Mouse (Mus musculus) thymus, adult 2 months (tissue): Measurements from ENCODE around the gene Ccni. TPM values are rescaled to one million over a fixed set of nuclear protein-coding genes. Genes with fewer than 3 reads are reported as not detected.

Experiments
- DNase-seq: peaks from one replicate; pipeline ENCODE4 v3.0.0; 2021
- H3K27ac ChIP-seq: fragments of 200-500 bp; 2 replicates; pipeline ENCODE4 v1.5.1; 2012; ENCODE audit warnings: low read length, control low read depth; ENCODE audit not compliant: control insufficient read depth, insufficient read depth
- H3K27me3 ChIP-seq: fragments of 200-500 bp; 2 replicates; pipeline ENCODE4 v1.6.1; 2012; ENCODE audit warnings: mild to moderate bottlenecking, low read length, moderate library complexity, mixed read lengths; ENCODE audit not compliant: control insufficient read depth, insufficient read depth
- H3K36me3 ChIP-seq: fragments of 200-500 bp; 2 replicates; pipeline ENCODE4 v1.6.1; 2012; ENCODE audit warnings: mild to moderate bottlenecking, low read length, moderate library complexity; ENCODE audit not compliant: control insufficient read depth, insufficient read depth
- H3K4me1 ChIP-seq: fragments of 200-500 bp; replicated peaks from 2 replicates; pipeline ENCODE4 v1.6.1; 2012; ENCODE audit warnings: low read length; ENCODE audit not compliant: control insufficient read depth, insufficient read depth
- H3K4me3 ChIP-seq: fragments of 200-500 bp; 2 replicates; pipeline ENCODE4 v1.5.1; 2012; ENCODE audit warnings: mild to moderate bottlenecking, low read length, control low read depth, moderate library complexity; ENCODE audit not compliant: control insufficient read depth, insufficient read depth
- CTCF ChIP-seq: fragments of 200-500 bp; IDR thresholded peaks from 2 replicates; pipeline ENCODE4 v1.5.1; 2012; ENCODE audit warnings: mild to moderate bottlenecking, control low read depth, low read length, moderate library complexity, borderline replicate concordance; ENCODE audit not compliant: control insufficient read depth, poor library complexity, insufficient read depth; ENCODE audit errors: extremely low read depth
- POLR2A ChIP-seq: fragments of 200-500 bp; IDR thresholded peaks from 2 replicates; pipeline ENCODE4 v1.6.1; 2012; ENCODE audit warnings: mild to moderate bottlenecking, low read length, control low read depth, moderate library complexity; ENCODE audit not compliant: control insufficient read depth, poor library complexity, insufficient read depth; ENCODE audit errors: extremely low read depth
- WGBS: fragments of 180-500 bp; shearing (Covaris S2); methylation state at CpG from one replicate; pipeline ENCODE4 v1.1.7; 2018; 5-methylcytosine and 5-hydroxymethylcytosine counted together
- polyA plus RNA-seq: library from polyadenylated mRNA; depleted of rRNA; stranded (reverse); fragments of >200 nt; gene quantifications from 2 replicates; pipeline ENCODE4 v1.2.3, GENCODE M21; 2012

The Ccni gene
- polyA plus RNA-seq, 1 experiment = 121 TPM

GRCm38 (mm10) chr5:93143360-93144091 is 62.8 kb downstream of the Ccni start:
- Histone ChIP-seq H3K27me3 (no peaks in the 10 kb centered on the region), H3K27ac (no peak overlapping the region), H3K36me3 (0 out of 2 replicates have a peak, but pooled peaks cover 5% of the 10 kb centered on the region), H3K4me1 (no peaks in the 10 kb centered on the region), H3K4me3 (no peak overlapping the region)
- 87% methylated on average over 12 of the region's 12 CpGs for WGBS
- no peak for TF ChIP-seq POLR2A
- no peak for TF ChIP-seq CTCF
- no peak for DNase-seq

GRCm38 (mm10) chr5:93140747-93141146 is 65.5 kb downstream of the Ccni start:
- TF ChIP-seq CTCF (no peak), POLR2A (no peak)
- DNase-seq = no peak
- Histone ChIP-seq H3K36me3 (0 out of 2 replicates have a peak, but pooled peaks cover 5% of the 10 kb centered on the region), H3K4me1 (peaks cover 11% of the 10 kb centered on the region), H3K27me3 (no peaks in the 10 kb centered on the region), H3K4me3 (no peak overlapping the region), H3K27ac (no peak overlapping the region)
- WGBS = 94% methylated on average over 5 of the region's 5 CpGs

DNA sequence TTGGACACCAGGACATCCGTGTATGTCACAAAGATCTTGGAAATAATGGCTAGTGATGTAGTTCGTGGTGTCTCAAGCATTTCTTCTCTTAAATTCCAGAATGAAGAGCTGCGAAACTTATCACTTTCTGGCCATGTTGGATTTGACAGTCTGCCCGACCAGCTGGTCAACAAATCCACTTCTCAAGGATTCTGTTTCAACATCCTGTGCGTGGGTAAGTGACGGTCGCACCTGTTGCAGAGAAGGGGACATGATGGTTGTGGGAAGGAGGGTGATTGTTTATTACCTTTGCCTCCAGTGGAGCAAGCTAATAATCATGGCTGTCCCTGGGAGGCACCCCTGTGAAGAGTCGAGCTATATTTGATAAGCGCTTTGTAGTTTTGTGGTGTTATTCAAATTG is 66.9 kb downstream of the Ccni start:
- no peak overlapping the region for H3K4me3 ChIP-seq
- 0 out of 2 replicates have a peak, but pooled peaks cover 5% of the 10 kb centered on the region for H3K36me3 ChIP-seq
- DNase-seq = no peak
- peaks cover 15% of the 10 kb centered on the region for H3K4me1 ChIP-seq
- no peak overlapping the region for H3K27ac ChIP-seq
- TF ChIP-seq POLR2A (no peak), CTCF (no peak)
- 95% methylated on average over 9 of the region's 9 CpGs for WGBS
- no peaks in the 10 kb centered on the region for H3K27me3 ChIP-seq

DNA sequence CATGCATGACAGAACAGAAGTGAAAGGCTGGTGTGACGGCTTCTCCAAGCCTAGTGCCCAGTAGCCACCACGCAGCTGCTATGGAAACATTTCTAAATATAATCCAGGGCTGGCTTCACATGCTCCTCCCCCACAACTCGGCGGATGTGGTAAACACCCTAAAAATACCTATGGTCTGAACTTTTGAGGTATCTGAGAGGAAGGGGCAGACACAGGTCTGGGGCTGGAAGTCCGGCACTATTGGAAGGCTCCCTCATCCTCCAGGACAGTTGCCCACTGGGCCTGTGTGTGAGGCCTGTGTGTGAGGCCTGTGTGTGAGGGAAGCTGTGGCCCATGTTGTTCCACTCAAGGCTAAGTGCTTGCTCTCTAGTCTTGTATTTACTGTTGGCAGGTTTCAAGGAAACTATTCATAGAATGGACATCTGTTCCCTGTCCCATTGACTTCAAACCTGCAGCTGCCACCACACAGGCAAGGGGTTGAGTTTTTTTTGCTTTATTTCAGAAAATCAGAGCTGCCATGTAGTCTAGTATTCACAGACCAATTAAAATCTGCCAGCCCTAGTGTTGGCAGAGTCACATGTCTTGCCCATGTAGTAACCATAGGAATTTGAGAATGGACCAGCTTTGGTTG is 69.2 kb downstream of the Ccni start:
- H3K27me3 ChIP-seq = no peaks in the 10 kb centered on the region
- H3K27ac ChIP-seq = peak overlapping the region; percentile 71
- H3K4me3 ChIP-seq = no peak overlapping the region
- peaks cover 21% of the 10 kb centered on the region for H3K4me1 ChIP-seq
- TF ChIP-seq POLR2A = no peak
- no peak for TF ChIP-seq CTCF
- DNase-seq = peak; percentile 54
- 6% methylated on average over 5 of the region's 5 CpGs for WGBS
- 0 out of 2 replicates have a peak, but pooled peaks cover 5% of the 10 kb centered on the region for H3K36me3 ChIP-seq

GRCm38 (mm10) chr5:93135368-93136107 is 70.8 kb downstream of the Ccni start:
- TF ChIP-seq POLR2A = no peak
- no peak for TF ChIP-seq CTCF
- DNase-seq = no peak
- Histone ChIP-seq H3K36me3 (0 out of 2 replicates have a peak, but pooled peaks cover 3% of the 10 kb centered on the region), H3K27me3 (no peaks in the 10 kb centered on the region), H3K4me1 (peaks cover 21% of the 10 kb centered on the region), H3K27ac (no peak overlapping the region), H3K4me3 (no peak overlapping the region)
- WGBS = 31% methylated on average over 10 of the region's 10 CpGs
